ENCODE assay signal across 7 mouse cellular contexts in the genomic region with DNA sequence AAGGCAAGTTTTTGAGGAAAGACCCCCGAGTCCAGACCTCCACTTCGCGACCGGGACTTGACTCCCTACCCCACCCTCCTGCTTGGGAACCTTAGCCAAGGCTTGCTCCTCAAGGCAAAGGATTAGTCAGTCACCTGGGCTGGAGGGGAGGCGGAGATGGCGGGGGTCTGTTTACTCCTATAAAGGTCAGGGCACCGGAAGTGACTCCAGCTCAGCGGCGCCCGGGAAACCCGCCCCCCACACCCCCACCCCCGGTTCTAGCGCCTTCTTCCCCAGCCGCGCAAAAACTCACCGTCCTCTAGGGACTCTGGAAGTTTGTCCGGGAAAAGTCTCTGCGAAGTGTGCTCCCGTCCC. TPM values are rescaled to one million over a fixed set of nuclear protein-coding genes. Genes with fewer than 3 reads are reported as not detected.
DNase-seq lines count a peak whose midpoint lies in the region; ATAC-seq and TF ChIP-seq lines count a peak whose summit lies in the region.

No protein-coding gene starts in this region.

- no peak for TF ChIP-seq POLR2A in embryonic fibroblast, embryonic 13.5 days (IDR thresholded peaks at IDR 0.05; ENCODE audit: low read depth, low read length)
- no peak for TF ChIP-seq POLR2A in small intestine, adult 2 months (IDR thresholded peaks at IDR 0.05; ENCODE audit: low read depth, low read length)

- ATAC-seq in lung, postnatal 0 days = peak; percentile 16
- ATAC-seq in limb, embryonic 12.5 days (ENCODE audit: insufficient number of reproducible peaks, insufficient read depth, low FRiP score, low TSS enrichment, low read depth) = no peak

- peak overlapping the region; percentile 78 for H3K4me3 ChIP-seq in lung, postnatal 0 days (ENCODE audit: low read depth, low read length)
- H3K4me3 ChIP-seq in embryonic fibroblast, embryonic 13.5 days (ENCODE audit: insufficient read depth, low read length) = peak overlapping the region; percentile 49
- H3K4me3 ChIP-seq in limb, embryonic 12.5 days (replicated peaks) = peak overlapping the region; percentile 65
- H3K4me3 ChIP-seq in small intestine, adult 2 months (ENCODE audit: low read depth, low read length) = peak overlapping the region; percentile 63

- no peaks in the 10 kb centered on the region for H3K9me3 ChIP-seq in lung, postnatal 0 days (ENCODE audit: low read length)
- H3K9me3 ChIP-seq in limb, embryonic 12.5 days = no peaks in the 10 kb centered on the region

- H3K36me3 ChIP-seq in lung, postnatal 0 days (ENCODE audit: insufficient read depth, low read length) = no peaks in the 10 kb centered on the region
- peaks cover 5% of the 10 kb centered on the region; the same call in 1 of the 2 replicates for H3K36me3 ChIP-seq in limb, embryonic 12.5 days
- no peaks in the 10 kb centered on the region for H3K36me3 ChIP-seq in small intestine, adult 2 months (ENCODE audit: control insufficient read depth, insufficient read depth, low read length)

- peak; percentile 51 for DNase-seq in lung, postnatal 0 days (ENCODE audit: low spot score)
- DNase-seq in lung, postnatal 25 days (ENCODE audit: low spot score) = no peak
- DNase-seq in cerebellum, postnatal 25 days = no peak
- no peak for DNase-seq in cerebellum, adult 9-10 months

- no peak for TF ChIP-seq CTCF in lung, postnatal 0 days (IDR thresholded peaks at IDR 0.05)
- no peak for TF ChIP-seq CTCF in embryonic fibroblast, embryonic 13.5 days (IDR thresholded peaks at IDR 0.05; ENCODE audit: borderline replicate concordance, insufficient read depth, low read length)
- no peak for TF ChIP-seq CTCF in small intestine, adult 2 months (IDR thresholded peaks at IDR 0.05; ENCODE audit: extremely low read depth, insufficient read length, insufficient replicate concordance, low read depth, low read length)

- no peaks in the 10 kb centered on the region; the same call in 1 of the 2 replicates for H3K4me1 ChIP-seq in lung, postnatal 0 days (ENCODE audit: insufficient read depth, low read depth, low read length)
- no peaks in the 10 kb centered on the region for H3K4me1 ChIP-seq in embryonic fibroblast, embryonic 13.5 days (ENCODE audit: control insufficient read depth, insufficient read depth, low read length)
- peaks cover 39% of the 10 kb centered on the region for H3K4me1 ChIP-seq in limb, embryonic 12.5 days (replicated peaks)
- H3K4me1 ChIP-seq in small intestine, adult 2 months (ENCODE audit: control insufficient read depth, insufficient read depth, insufficient read length, low read length) = peaks cover 11% of the 10 kb centered on the region

- peak overlapping the region; percentile 85 for H3K27ac ChIP-seq in lung, postnatal 0 days (ENCODE audit: low read length)
- H3K27ac ChIP-seq in embryonic fibroblast, embryonic 13.5 days (ENCODE audit: insufficient read depth, low read length) = no peak overlapping the region
- no peak overlapping the region for H3K27ac ChIP-seq in limb, embryonic 12.5 days
- no peak overlapping the region for H3K27ac ChIP-seq in small intestine, adult 2 months (ENCODE audit: insufficient read depth, low read depth, low read length)

- peak overlapping the region; percentile 95 for H3K4me2 ChIP-seq in lung, postnatal 0 days (replicated peaks; ENCODE audit: low read depth, low read length)
- peak overlapping the region; percentile 91 for H3K4me2 ChIP-seq in limb, embryonic 12.5 days

- peak overlapping the region; percentile 70 for H3K9ac ChIP-seq in lung, postnatal 0 days (replicated peaks; ENCODE audit: low read depth)
- peak overlapping the region; percentile 70 for H3K9ac ChIP-seq in limb, embryonic 12.5 days (replicated peaks)

- no peaks in the 10 kb centered on the region for H3K27me3 ChIP-seq in lung, postnatal 0 days (replicated peaks; ENCODE audit: insufficient read depth, low read length)
- H3K27me3 ChIP-seq in limb, embryonic 12.5 days = peaks cover 49% of the 10 kb centered on the region
- peaks cover 4% of the 10 kb centered on the region; the same call in 1 of the 2 replicates for H3K27me3 ChIP-seq in small intestine, adult 2 months (ENCODE audit: control insufficient read depth, insufficient read depth, low read length)

- TF ChIP-seq EP300 in lung, postnatal 0 days (IDR thresholded peaks at IDR 0.05) = no peak

- WGBS in lung, postnatal 0 days = 1% methylated on average over 17 of the region's 19 CpGs
- 1% methylated on average over 19 of the region's 19 CpGs for WGBS in limb, embryonic 12.5 days
- 5% methylated on average over 19 of the region's 19 CpGs for WGBS in small intestine, adult 2 months

RNA-seq across cellular contexts. Expression of a gene that starts 0.4 kb away (rescaled TPM):
- 14.7 and 14.8 TPM in 2 replicates for polyA plus RNA-seq in lung, postnatal 0 days (2015; fragmentation: Nextera tagmentation; extraction: Ambion mirVana)
- 2.1 and 2.4 TPM in 2 replicates for polyA plus RNA-seq in embryonic fibroblast, embryonic 13.5 days (2011; ENCODE audit: insufficient read length, low read depth, missing spikeins)
- polyA plus RNA-seq in limb, embryonic 12.5 days (2016; fragmentation: Nextera tagmentation; extraction: Ambion mirVana) = 12.6 and 13.7 TPM in 2 replicates
- 4.4 and 10.7 TPM in 2 replicates for polyA plus RNA-seq in small intestine, adult 2 months (2012; rRNA removed)

RNA-seq across cellular contexts. Expression of a gene that starts 50.6 kb away (rescaled TPM):
- 552 and 571 TPM in 2 replicates for polyA plus RNA-seq in lung, postnatal 0 days (2015; fragmentation: Nextera tagmentation; extraction: Ambion mirVana)
- polyA plus RNA-seq in embryonic fibroblast, embryonic 13.5 days (2011; ENCODE audit: insufficient read length, low read depth, missing spikeins) = 311 TPM in 2 replicates
- 871 and 976 TPM in 2 replicates for polyA plus RNA-seq in limb, embryonic 12.5 days (2016; fragmentation: Nextera tagmentation; extraction: Ambion mirVana)
- polyA plus RNA-seq in small intestine, adult 2 months (2012; rRNA removed) = 4.1 and 7.5 TPM in 2 replicates

Comparison
In these comparisons a context has a peak if more than half of its experiments do, and no peak if none do; other contexts are left out.
1. RNA of a gene that starts 50.6 kb away (polyA plus RNA-seq): 871 to 976 TPM in limb, embryonic 12.5 days, 552 to 571 TPM in lung, postnatal 0 days and 311 TPM in embryonic fibroblast, embryonic 13.5 days; 4.1 to 7.5 TPM in small intestine, adult 2 months; every median in the first group is over 10 times any median in the second.
2. Peak in every context shown above with its lines, with median percentiles within 50 percentile points of each other: H3K4me3 ChIP-seq.